Mouse (Mus musculus): ENCODE measurements at regions not wholly inside any gene's neighbourhood (a gene's known extent, or its start where the extent isn't known, plus 50 kb on each side); places are given as distances from the start of the nearest gene placed in this dataset.
A peak's percentile ranks its signal among the peaks of the same experiment; 100 is the strongest.

DNA sequence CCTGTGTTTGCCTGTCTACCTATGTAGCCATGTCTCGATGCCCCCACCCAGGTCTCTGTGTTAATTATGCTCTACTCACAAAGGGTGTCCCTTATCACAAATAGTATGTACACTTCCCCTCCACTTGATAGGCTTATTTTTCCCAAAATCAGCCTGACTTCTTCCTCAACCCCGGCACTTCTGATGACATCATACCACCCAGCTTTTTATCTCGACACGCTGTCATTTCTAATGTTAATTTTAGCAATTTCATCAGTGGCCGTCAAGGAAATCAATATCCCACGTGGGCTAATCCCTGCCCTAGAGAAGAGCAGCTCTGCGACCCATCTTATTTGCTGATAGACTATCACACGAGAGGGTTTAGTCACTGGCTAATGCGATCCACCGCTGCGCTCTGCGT, 175.6 kb downstream of the Cand1 start:
- WGBS: 93% methylated on average over 12 of the region's 12 CpGs
- Histone ChIP-seq H3K9me3 (peaks cover 4% of the 10 kb centered on the region; the same call in 1 of the 2 replicates), H3K36me3 (replicated peaks) (no peaks in the 10 kb centered on the region)

DNA sequence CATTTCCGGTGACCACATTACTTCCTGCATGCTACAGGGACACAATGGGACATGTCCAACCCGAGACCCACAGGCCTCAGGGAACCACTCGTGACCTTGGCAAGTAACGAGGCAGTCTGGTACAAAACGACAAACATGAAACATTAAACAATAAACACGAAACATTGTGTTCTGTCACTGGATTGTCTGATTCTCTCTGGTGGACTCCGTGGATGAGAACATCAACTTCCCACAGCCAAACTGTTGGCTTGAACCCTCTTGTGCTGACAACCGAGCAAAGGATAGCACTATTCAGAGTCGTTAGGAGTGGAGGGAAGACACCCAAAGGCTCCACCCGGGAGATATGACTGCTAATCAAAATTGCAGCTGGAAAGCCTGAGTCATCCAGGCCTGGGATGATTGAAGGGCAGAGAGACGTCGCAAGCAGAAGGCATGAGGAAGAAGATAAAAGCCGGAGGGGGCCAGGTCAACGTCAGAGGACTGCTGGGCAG, 176.6 kb downstream of the Cand1 start:
- Histone ChIP-seq H3K4me1 (peaks cover 7% of the 10 kb centered on the region), H3K27me3 (ENCODE audit: poor library complexity, severe bottlenecking) (no peaks in the 10 kb centered on the region), H3K9me3 (peaks cover 4% of the 10 kb centered on the region; the same call in 1 of the 2 replicates), H3K4me3 (no peak overlapping the region), H3K27ac (no peak overlapping the region), H3K36me3 (replicated peaks) (no peaks in the 10 kb centered on the region)
- 90% methylated on average over 14 of the region's 14 CpGs for WGBS
- no peak for DNase-seq (ENCODE audit: extremely low spot score, low spot score)

More for the DNA sequence above, 175.6 kb downstream of the Cand1 start:
- Histone ChIP-seq H3K27me3 (ENCODE audit: poor library complexity, severe bottlenecking) (no peaks in the 10 kb centered on the region), H3K4me1 (peaks cover 7% of the 10 kb centered on the region), H3K27ac (no peak overlapping the region), H3K4me3 (no peak overlapping the region)
- no peak for DNase-seq (ENCODE audit: extremely low spot score, low spot score)

DNA sequence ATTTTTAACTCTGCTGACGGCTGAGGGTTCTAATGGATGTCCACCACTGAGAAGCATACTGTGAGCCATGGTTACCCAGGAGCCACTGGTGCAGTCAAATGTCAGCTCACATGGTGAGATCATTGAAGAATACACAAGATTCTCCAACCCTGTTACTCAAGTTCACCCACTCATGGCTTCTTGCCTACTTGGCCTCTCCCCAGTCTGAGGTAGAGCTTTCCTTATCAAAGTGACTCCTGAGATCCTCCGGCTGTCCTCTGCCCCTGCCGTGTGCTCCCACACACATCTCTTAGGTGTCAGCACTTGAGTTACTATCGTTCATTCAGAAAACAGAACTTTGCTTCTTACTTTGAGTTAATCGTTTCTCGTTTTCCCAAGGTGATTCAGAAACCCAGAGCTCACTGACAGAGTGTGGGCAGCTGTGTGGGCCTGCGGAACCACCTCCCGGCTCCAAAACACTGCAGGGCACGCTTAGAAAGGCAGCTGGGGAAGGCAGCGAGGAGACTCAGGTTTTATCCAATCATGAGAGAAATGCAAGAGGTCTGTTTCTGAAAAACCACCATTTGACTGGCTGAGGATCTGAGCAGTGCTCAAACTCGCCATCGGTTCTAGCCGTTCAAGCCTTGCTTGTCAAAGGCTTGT, 177.8 kb downstream of the Cand1 start:
- Histone ChIP-seq H3K9me3 (no peaks in the 10 kb centered on the region), H3K27ac (no peak overlapping the region), H3K27me3 (ENCODE audit: poor library complexity, severe bottlenecking) (no peaks in the 10 kb centered on the region), H3K36me3 (replicated peaks) (no peaks in the 10 kb centered on the region), H3K4me1 (peaks cover 7% of the 10 kb centered on the region), H3K4me3 (no peak overlapping the region)
- WGBS: 90% methylated on average over 13 of the region's 13 CpGs
- DNase-seq (ENCODE audit: extremely low spot score, low spot score): no peak

DNA sequence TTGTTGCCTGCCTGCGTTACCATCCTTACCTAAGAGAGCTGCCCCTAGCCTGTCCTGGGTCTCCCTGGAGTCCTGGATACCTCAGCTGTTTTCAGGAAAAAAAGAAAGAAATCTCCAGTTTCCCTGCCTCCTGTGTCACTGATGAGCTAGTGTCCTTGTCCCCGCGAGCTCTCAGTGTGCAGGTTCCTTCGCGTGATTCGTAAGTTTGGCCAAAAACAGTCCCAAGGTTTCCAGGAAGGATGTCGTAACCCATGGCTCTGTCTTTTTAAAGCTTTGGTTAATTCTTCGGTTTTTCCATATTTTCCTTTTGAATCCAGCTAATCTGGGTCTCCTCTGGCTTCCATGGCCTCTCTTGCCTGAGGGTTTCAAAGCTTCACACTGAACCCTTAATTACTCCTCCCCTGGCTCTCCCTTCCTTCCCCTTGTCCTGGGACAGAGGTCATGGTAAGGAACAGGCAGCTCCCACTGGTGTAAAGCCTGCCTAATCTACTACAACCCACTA, 178.5 kb downstream of the Cand1 start:
- H3K4me3 ChIP-seq: no peak overlapping the region
- H3K27ac ChIP-seq: no peak overlapping the region
- no peaks in the 10 kb centered on the region for H3K36me3 ChIP-seq (replicated peaks)
- no peaks in the 10 kb centered on the region for H3K27me3 ChIP-seq (ENCODE audit: poor library complexity, severe bottlenecking)
- H3K9me3 ChIP-seq: no peaks in the 10 kb centered on the region
- no peak for DNase-seq (ENCODE audit: extremely low spot score, low spot score)
- 92% methylated on average over 8 of the region's 8 CpGs for WGBS
- H3K4me1 ChIP-seq: peaks cover 7% of the 10 kb centered on the region

DNA sequence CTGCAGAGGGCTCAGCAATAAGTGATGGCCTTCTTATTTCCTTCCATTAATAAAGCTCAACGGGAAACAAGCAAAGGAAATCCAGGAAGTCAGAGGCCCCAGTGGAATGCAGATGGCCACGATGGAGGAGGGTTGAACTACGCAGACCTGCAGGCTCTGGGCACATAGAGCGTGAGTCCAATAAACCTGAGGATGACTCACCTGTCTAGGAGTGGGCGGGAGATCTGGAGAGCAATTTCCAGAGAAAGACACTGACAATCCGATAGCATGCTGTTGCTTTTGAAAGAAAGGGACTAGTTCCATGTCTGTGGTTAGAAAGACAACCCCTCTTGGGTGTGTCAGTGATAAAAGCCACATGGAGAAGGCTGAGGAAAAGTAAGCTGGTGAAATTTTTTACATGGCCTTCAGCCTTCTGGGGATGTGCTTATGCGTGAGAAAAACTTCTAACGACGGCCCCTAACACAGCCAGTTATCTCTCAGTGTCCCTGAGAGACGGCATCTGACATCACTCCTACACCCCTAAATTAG, 181.3 kb downstream of the Cand1 start:
- Histone ChIP-seq H3K27me3 (ENCODE audit: poor library complexity, severe bottlenecking) (no peaks in the 10 kb centered on the region), H3K4me3 (no peak overlapping the region), H3K4me1 (no peaks in the 10 kb centered on the region), H3K36me3 (replicated peaks) (no peaks in the 10 kb centered on the region), H3K27ac (no peak overlapping the region), H3K9me3 (no peaks in the 10 kb centered on the region)
- WGBS: 91% methylated on average over 10 of the region's 10 CpGs
- no peak for DNase-seq (ENCODE audit: extremely low spot score, low spot score)

DNA sequence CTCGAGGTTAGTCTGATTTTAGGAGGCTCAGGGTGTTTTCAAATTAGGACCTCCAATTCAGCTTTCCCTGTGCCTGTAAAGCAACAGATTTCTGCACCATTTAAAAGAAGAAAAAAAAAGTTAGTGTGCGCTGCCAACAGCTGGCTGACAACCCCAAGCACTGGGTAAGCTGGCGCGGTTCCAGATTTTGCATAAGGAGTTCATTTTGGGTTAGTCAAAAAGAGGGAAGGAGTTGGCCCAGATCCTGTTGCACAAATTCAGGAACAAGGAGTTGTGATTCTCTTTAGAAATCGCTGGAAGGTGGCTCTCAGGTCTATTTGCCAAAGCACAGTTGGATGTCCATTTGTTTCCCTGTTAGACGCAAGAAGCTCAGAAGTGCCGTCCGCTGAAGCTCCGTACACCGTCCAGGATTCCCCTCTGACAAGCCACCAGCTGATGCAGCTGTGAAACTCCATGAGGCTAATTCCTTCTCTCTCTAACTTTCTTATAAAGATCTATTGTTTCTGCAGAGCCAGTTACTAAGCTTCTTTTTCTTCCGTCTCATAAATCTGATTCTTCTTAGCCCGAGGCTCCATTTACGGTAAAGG, 184.6 kb downstream of the Cand1 start:
- no peaks in the 10 kb centered on the region for H3K36me3 ChIP-seq (replicated peaks)
- no peak overlapping the region for H3K27ac ChIP-seq
- peaks cover 15% of the 10 kb centered on the region for H3K4me1 ChIP-seq
- H3K27me3 ChIP-seq (ENCODE audit: poor library complexity, severe bottlenecking): no peaks in the 10 kb centered on the region
- H3K9me3 ChIP-seq: no peaks in the 10 kb centered on the region
- DNase-seq (ENCODE audit: extremely low spot score, low spot score): no peak
- 86% methylated on average over 13 of the region's 13 CpGs for WGBS
- no peak overlapping the region for H3K4me3 ChIP-seq

DNA sequence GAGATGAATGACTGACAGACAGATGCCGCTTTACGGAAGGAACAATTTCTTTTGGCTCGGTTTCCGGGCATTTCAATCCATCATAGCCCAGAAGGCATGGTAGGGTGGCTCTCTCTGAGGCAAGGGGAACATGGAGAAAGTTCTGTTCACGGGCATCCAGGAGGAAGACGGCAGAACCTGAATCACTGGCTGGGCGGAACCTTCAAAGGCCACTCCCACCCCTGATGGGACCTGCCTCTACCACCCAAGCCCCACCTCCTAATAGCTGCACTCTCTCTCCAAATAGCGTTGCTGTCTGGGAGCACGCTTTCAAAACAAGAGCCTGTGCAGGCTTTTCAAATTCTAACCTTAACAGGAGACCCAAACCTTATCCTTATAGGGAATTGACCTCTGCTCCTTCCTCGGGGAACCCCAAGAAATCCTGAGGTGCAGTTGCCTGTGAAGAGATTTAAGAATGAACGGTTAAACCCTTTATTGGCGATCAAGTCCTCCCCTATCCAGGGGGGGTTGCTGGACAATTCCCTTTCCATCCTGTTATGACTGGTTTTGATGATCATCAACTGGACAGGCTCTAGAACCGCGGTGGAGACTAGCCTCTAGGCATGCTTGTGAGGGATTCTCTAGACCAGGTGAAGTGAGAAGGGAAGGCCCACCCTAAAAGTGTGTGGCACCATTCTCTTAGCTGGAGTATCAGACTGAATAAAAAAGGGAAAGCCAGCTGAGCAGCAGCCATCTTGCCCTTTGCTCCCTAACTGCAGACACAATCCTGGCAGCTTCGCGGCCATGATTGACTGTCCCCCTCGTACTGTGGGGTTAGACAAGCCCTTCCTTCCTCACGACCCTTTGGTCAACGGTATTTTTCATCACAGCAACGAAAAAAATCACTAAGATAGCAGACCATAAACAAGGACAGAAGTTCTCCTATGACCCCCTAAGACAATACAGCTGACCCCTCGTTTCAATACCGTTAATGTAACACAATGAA, 184.5 kb upstream of the Dyrk2 start:
- no peaks in the 10 kb centered on the region for H3K9me3 ChIP-seq
- no peaks in the 10 kb centered on the region for H3K36me3 ChIP-seq (replicated peaks)
- 92% methylated on average over 22 of the region's 22 CpGs for whole genome bisulfite sequencing
- no peak overlapping the region for H3K27ac ChIP-seq
- H3K27me3 ChIP-seq (ENCODE audit: poor library complexity, severe bottlenecking): no peaks in the 10 kb centered on the region
- peaks cover 15% of the 10 kb centered on the region for H3K4me1 ChIP-seq
- no peak overlapping the region for H3K4me3 ChIP-seq
- DNase-seq (ENCODE audit: extremely low spot score, low spot score): no peak

DNA sequence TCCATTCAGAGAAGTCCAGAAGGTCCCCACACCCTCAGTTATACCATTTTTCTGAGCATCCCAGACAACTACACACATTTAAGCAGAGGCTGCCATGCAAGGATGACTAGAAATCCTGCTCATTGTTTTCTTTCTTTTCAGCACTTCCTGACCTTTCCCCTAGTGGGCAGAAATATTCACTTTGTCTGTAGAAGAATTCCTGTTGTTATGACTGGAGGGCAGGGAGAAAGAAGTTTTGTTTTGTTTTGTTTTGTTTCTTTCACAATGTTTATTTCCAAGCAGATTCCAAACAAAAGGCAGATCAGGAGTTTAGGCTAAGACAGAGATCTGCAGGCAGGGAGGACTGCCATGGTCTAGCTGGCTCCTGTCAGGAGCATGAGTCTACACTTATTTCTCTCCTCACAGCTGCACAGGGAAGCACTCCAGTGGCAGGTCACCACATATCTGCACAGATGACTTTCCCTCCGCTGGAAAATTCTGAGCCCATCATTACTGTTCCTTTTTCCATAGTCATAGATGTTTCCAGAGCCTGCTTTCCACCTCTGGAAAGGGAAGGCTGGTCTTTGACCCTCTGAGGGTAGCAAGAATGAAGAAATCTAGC, 182.5 kb upstream of the Dyrk2 start:
- Histone ChIP-seq H3K4me1 (peaks cover 15% of the 10 kb centered on the region), H3K36me3 (replicated peaks) (no peaks in the 10 kb centered on the region), H3K27me3 (ENCODE audit: poor library complexity, severe bottlenecking) (no peaks in the 10 kb centered on the region), H3K27ac (no peak overlapping the region), H3K9me3 (no peaks in the 10 kb centered on the region), H3K4me3 (no peak overlapping the region)
- WGBS: 88% methylated on average over 1 of the region's 1 CpGs
- DNase-seq (ENCODE audit: extremely low spot score, low spot score): no peak

DNA sequence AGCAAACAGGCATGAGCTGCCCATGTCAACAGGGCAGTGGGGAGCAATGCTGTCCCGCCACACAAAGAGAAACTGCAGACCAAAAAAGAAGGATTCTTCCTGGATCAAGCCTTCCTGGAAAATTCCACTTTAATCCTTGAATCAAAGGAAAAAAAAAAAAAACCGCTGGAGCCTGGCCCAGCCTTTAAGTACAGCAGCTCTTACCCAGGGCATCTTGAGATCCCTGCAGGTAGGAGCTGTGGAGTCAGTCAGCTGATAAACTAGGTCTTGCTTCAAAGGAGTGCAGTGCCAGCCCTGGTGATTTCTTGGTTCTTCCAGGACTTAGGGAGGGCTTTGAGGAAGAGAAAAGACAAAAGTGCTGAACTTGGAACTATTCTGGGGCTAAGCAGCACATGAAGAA, 181.6 kb upstream of the Dyrk2 start:
- WGBS: 60% methylated on average over 2 of the region's 2 CpGs
- Histone ChIP-seq H3K36me3 (replicated peaks) (no peaks in the 10 kb centered on the region), H3K27ac (0 out of 2 replicates have a peak overlapping the region, but pooled peaks have one; percentile 11), H3K9me3 (no peaks in the 10 kb centered on the region), H3K4me1 (peaks cover 15% of the 10 kb centered on the region), H3K4me3 (no peak overlapping the region), H3K27me3 (ENCODE audit: poor library complexity, severe bottlenecking) (no peaks in the 10 kb centered on the region)
- no peak for DNase-seq (ENCODE audit: extremely low spot score, low spot score)

DNA sequence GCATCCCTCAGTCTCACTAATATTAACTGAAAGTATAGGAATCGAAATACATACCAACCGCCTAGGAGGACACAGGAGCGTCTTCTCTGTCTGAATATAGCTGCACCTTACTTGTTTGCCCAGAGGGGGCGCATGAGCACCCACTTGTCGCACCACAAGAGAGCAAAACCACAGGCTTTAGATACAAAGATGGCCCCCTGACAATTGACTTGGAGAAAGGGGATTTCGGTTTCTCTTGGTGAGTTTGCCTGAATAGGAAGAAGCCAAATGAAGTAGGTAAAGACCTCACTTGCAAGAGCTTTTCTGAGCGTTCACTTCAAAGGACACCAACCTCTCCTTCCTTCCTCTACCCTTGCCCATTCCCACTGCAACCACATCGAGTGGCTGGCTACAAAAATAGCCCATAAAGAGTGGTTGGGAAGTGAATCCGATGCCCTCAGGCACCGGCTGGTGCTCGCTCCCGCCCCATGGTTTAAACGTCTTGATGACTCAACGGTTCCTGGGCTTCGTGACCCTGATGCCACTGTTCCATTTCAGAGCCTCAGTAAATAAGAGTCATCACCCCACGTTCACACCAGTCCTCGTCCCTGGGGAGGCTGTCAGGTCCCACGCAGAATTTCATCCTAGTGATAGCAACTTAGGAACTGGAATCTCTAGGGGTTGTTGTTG, 180.1 kb upstream of the Dyrk2 start:
- Histone ChIP-seq H3K27me3 (ENCODE audit: poor library complexity, severe bottlenecking) (no peaks in the 10 kb centered on the region), H3K36me3 (replicated peaks) (no peaks in the 10 kb centered on the region), H3K4me3 (no peak overlapping the region), H3K4me1 (peaks cover 15% of the 10 kb centered on the region), H3K9me3 (no peaks in the 10 kb centered on the region), H3K27ac (no peak overlapping the region)
- WGBS: 85% methylated on average over 18 of the region's 18 CpGs
- DNase-seq (ENCODE audit: extremely low spot score, low spot score): no peak

DNA sequence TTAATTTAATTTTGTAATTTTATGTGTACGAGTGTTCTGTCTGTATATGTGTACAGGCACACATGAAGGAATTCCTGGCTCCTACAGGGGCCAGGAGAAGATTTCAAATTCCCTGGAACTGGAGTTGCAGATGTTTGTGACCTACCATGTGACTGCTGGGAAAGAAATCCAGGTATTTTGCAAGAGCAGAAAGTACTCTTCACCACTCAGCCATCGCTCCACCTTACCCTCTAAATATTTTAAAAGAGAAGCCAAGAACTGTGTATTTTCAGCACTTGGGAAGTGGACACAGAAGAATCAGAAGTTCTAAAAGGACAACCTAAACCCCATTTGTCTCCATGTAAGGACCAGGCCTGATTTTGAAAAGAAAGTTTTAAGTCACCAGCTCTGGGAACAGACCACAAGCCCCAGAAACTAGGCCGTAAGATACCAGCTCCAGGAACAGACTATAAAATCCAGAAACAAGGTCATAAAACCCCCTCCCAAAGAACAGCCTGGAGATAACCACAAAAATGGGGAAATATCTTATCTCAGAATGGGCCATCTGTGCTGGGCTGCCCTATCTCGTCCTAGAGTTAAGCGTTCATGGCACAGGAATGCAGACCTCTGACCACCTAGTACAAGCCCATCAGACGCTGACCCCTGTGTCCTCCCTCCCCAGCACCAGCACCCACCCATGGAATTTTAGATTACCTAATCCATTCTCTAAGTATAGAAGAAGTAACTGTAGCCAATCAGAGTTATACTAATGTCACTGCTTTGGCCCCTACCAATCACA, 178.8 kb upstream of the Dyrk2 start:
- Histone ChIP-seq H3K36me3 (replicated peaks) (no peaks in the 10 kb centered on the region), H3K27ac (no peak overlapping the region), H3K9me3 (no peaks in the 10 kb centered on the region), H3K27me3 (ENCODE audit: poor library complexity, severe bottlenecking) (no peaks in the 10 kb centered on the region), H3K4me3 (no peak overlapping the region), H3K4me1 (peaks cover 15% of the 10 kb centered on the region)
- 93% methylated on average over 6 of the region's 6 CpGs for WGBS
- no peak for DNase-seq (ENCODE audit: extremely low spot score, low spot score)
